Mouse (Mus musculus) ES-E14 (cell line): ENCODE data around the gene I830077J02Rik. TPM values are rescaled to one million over a fixed set of nuclear protein-coding genes. Genes with fewer than 3 reads are reported as not detected.

Experiments
- DNase-seq: peaks from one replicate; pipeline ENCODE4 v3.0.0-alpha.2; 2013; ENCODE audit warnings: low read depth, low spot score
- H3K27ac ChIP-seq: 2 replicates; pipeline ENCODE4 v1.5.1; 2012; ENCODE audit warnings: low read depth, mild to moderate bottlenecking, low read length, moderate library complexity, mixed read lengths; ENCODE audit not compliant: poor library complexity, insufficient read depth, severe bottlenecking
- H3K36me3 ChIP-seq: 2 replicates; pipeline ENCODE4 v1.6.1; 2012; ENCODE audit warnings: mild to moderate bottlenecking, low read length, moderate library complexity, mixed read lengths; ENCODE audit not compliant: control insufficient read depth, poor library complexity, insufficient read depth, severe bottlenecking
- H3K4me1 ChIP-seq, 2 experiments: fragments of 150-350 bp in 1 of 2; sonication (generic) in 1 of 2; 2 replicates each; pipeline ENCODE4 v1.6.1; 2012; ENCODE audit warnings: low read length in 2 of 2, mild to moderate bottlenecking in 1 of 2, mixed read lengths in 1 of 2; ENCODE audit not compliant: control insufficient read depth in 2 of 2, insufficient read depth in 2 of 2, poor library complexity in 1 of 2
- H3K4me3 ChIP-seq, 2 experiments: fragments of 150-350 bp in 1 of 2; sonication (generic) in 1 of 2; 2 replicates each; pipeline ENCODE4 v1.5.1; 2012; ENCODE audit warnings: low read length in 2 of 2, low read depth in 1 of 2, mild to moderate bottlenecking in 1 of 2, mixed read lengths in 1 of 2; ENCODE audit not compliant: insufficient read depth in 1 of 2, poor library complexity in 1 of 2, severe bottlenecking in 1 of 2
- H3K9ac ChIP-seq: 2 replicates; pipeline ENCODE4 v1.6.1; 2012; ENCODE audit warnings: low read depth, mild to moderate bottlenecking, low read length, mixed read lengths; ENCODE audit not compliant: poor library complexity, insufficient read depth, severe bottlenecking
- H3K9me3 ChIP-seq: fragments of 150-350 bp; sonication (generic); 2 replicates; pipeline ENCODE4 v1.6.1; 2012; ENCODE audit warnings: low read depth, mild to moderate bottlenecking, low read length; ENCODE audit not compliant: control insufficient read depth, insufficient read depth
- CHD2 ChIP-seq: IDR thresholded peaks from 2 replicates; pipeline ENCODE4 v1.6.1; 2014; ENCODE audit warnings: mild to moderate bottlenecking, low read depth, low read length, inconsistent platforms
- HCFC1 ChIP-seq: IDR thresholded peaks from 2 replicates; pipeline ENCODE4 v1.6.1; 2012; ENCODE audit warnings: low read length, inconsistent platforms, borderline replicate concordance; ENCODE audit not compliant: insufficient read depth
- MAFK ChIP-seq: IDR thresholded peaks from 2 replicates; pipeline ENCODE4 v1.6.1; 2014; ENCODE audit warnings: mild to moderate bottlenecking, low read depth, low read length, inconsistent platforms; ENCODE audit not compliant: insufficient read depth
- ZC3H11A ChIP-seq: IDR thresholded peaks from 2 replicates; pipeline ENCODE4 v1.6.1; 2012; ENCODE audit warnings: low read depth, mild to moderate bottlenecking, inconsistent platforms, low read length, borderline replicate concordance
- ZNF384 ChIP-seq: IDR thresholded peaks from 2 replicates; pipeline ENCODE4 v1.6.1; 2012; ENCODE audit warnings: low read depth, low read length, inconsistent platforms
- in situ Hi-C, 2 experiments: fragments of 600-800 bp; cut with MboI; formaldehyde crosslinking; loops; one replicate each; pipeline ENCODE4 v1.15.1; 2025; ENCODE audit warnings: low sequenced_read_pairs in 2 of 2, inconsistent platforms in 1 of 2; ENCODE audit not compliant: unreplicated experiment in 2 of 2
- total RNA-seq: library from RNA; depleted of rRNA; stranded (reverse); fragments of 300-350 nt; gene quantifications from 2 replicates; pipeline ENCODE4 v1.2.3, GENCODE M21; 2012

I830077J02Rik gene
- total RNA-seq, 1 experiment: 0.54 TPM

DNA sequence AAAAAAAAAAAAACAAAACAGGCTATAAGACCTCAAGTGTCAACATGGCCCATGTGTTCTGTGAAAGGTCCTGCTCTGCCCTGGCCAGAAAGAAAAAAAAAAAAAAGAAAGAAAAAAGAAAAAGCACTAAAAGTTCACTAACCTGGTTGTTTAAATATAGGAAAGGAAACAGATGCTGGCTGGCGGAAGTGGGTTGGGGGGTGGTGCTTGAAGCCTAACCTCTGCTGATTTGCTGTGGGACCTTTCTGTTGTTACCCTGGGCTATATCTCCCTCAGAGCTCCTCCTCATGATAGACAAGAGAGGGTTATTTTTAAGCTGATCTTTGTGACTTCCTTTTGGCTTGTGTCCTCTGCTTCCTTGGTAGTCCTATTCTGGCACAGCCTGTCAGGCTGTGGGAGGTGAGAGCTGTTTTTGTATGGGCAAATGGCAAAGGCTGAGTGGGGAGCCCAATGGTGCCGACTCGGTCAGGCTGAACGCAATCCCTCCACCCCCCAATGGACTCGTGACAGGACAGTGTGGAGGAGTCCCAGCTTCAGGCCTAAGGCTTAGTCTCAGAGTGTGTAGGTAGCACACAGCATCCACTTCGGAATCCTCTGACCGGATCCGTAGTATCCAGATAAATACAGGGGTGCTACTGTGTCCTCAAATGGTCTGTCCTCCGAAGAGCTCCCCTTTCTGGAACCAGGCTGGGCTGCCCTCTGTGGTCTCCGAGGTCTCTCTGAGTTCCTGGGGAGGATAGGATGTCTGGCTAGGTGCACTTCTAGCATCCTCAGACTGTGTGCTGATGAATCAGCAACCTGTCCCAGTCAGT lies 40.5 kb downstream of the I830077J02Rik start:
- TF ChIP-seq ZC3H11A (no peak), MAFK (no peak), HCFC1 (no peak), ZNF384 (no peak), CHD2 (no peak)
- DNase-seq: no peak
- H3K27ac ChIP-seq: no peak overlapping the region
- no peaks in the 10 kb centered on the region for H3K36me3 ChIP-seq
- no peak overlapping the region for H3K9ac ChIP-seq
- no peak overlapping the region for H3K4me3 ChIP-seq
- no peaks in the 10 kb centered on the region for H3K9me3 ChIP-seq
- in situ Hi-C loops: no loop called here
- peaks cover 3 to 6% of the 10 kb centered on the region in 2 experiments; a peak in 3 of 4 replicates for H3K4me1 ChIP-seq

DNA sequence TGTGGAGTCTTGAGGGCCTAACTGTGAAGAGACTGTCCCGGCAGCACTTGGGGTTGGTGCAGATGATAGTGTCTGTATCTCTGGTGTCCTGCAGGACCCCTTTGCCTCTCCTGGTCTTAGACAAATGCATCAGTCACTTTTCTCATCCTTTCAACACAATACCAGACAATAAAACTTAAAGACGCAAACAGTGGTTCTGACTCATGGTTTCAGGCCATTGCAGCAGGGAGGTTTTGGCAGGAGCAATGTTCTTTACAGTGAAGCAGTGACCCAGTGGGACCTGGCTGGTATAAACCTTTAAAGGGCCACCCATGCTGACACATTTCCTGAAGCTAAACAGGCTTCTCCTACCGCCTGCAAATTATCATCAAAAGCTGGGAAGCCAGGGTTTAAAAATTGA lies 41.3 kb downstream of the I830077J02Rik start:
- Histone ChIP-seq H3K9ac (no peak overlapping the region), H3K36me3 (no peaks in the 10 kb centered on the region), H3K4me1 (peaks cover 3 to 6% of the 10 kb centered on the region in 2 experiments; a peak in 3 of 4 replicates), H3K4me3 (no peak overlapping the region), H3K9me3 (no peaks in the 10 kb centered on the region), H3K27ac (no peak overlapping the region)
- no peak for TF ChIP-seq HCFC1
- TF ChIP-seq ZNF384: no peak
- no peak for TF ChIP-seq CHD2
- TF ChIP-seq MAFK: no peak
- no peak for TF ChIP-seq ZC3H11A
- no peak for DNase-seq
- in situ Hi-C loops: no loop called here

GRCm38 (mm10) chr3:105890220-105890619 lies 42.2 kb downstream of the I830077J02Rik start:
- no peak for DNase-seq
- Histone ChIP-seq H3K4me3 (no peak overlapping the region), H3K27ac (no peak overlapping the region), H3K9me3 (no peaks in the 10 kb centered on the region), H3K36me3 (no peaks in the 10 kb centered on the region), H3K9ac (no peak overlapping the region), H3K4me1 (peaks cover 3 to 6% of the 10 kb centered on the region in 2 experiments; a peak in 3 of 4 replicates)
- TF ChIP-seq CHD2: no peak
- TF ChIP-seq ZNF384: no peak
- no peak for TF ChIP-seq ZC3H11A
- TF ChIP-seq MAFK: no peak
- no peak for TF ChIP-seq HCFC1
- in situ Hi-C loops: no loop called here

DNA sequence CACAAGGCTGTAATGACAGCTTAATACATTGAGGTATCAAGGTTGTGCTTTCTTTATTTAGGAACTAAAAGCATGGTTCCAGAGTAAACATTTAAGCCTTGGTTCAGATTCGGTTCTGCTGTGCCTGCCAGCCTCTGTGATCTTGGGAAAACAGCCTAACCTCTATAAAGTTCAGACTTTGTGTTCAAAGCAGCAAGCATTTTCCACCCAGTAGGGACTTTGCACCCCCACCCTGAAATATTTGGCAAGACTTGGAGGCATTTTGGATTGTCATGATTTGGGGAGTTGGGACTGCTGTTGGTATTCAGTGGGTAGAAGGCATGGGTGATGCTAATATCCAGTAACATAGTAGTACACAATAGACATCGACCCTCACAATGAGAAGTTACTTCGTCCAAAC lies 43.5 kb downstream of the I830077J02Rik start:
- Histone ChIP-seq H3K36me3 (no peaks in the 10 kb centered on the region), H3K4me3 (no peak overlapping the region), H3K4me1 (peaks cover 3 to 4% of the 10 kb centered on the region in 2 experiments; a peak in 3 of 4 replicates), H3K27ac (no peak overlapping the region), H3K9ac (no peak overlapping the region), H3K9me3 (no peaks in the 10 kb centered on the region)
- DNase-seq: no peak
- in situ Hi-C loops: no loop called here
- TF ChIP-seq HCFC1: no peak
- no peak for TF ChIP-seq CHD2
- TF ChIP-seq ZC3H11A: no peak
- no peak for TF ChIP-seq ZNF384
- no peak for TF ChIP-seq MAFK
